Mouse (Mus musculus): Measurements from ENCODE around the gene Gm20388. TPM values are rescaled to one million over a fixed set of nuclear protein-coding genes. Genes with fewer than 3 reads are reported as not detected.
"Not testable (repeated sequence)": the region's sequence is repeated elsewhere in the genome, so short reads cannot be mapped to it uniquely, and the experiment has no call there.

The Gm20388 gene
- total RNA-seq, 2 experiments from 2014 or later: 6.8 to 7.8 TPM

DNA sequence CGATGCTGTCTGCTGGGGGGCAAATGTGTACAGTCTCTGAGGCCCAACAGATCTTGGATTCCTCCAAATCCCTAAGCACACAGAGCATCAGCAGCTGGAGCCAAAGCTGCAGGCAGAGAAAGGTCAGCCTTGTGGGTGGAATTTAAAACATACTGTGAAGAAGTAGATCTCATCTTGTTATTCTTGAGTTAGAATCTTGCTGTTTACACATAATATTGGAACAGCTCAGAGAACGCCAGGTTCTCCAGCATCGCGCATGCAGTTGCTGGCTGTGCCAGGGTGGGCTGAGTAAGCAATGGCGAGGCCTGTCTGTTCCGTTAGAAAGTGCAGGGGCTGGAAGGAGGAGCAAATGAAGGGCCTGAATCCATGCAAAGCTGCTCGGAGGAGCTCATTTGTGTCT, 3235.7 kb downstream of the Gm20388 start:
- intact Hi-C loops (cut with DNase I): loop anchor here (5.0 kb wide), 1 partner anchor 41 kb away; the partner anchor contains the start of gene Dpep1

DNA sequence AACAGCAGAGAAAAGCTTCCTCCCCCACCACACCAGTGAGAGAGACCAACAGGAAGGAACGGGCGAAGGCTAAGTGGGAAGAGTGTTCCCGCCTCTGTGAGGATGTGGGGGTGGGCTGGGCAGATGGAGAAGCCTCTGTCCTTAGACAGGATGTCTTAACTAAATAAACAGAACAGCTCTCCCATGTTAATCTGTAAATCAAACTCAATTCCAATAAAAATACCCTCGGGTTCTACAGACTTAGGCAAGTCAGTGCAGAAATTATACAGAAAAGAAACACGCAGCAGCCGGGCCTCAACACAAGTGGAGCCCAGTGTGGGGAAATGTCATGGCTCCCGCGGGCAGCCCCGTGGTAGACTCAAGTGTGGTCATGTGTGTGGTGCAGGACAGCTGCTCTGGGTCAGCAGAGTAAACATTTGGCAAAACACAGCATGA, 3240.1 kb downstream of the Gm20388 start:
- intact Hi-C loops (cut with DNase I): no loop called here
- DNase-seq: no peak

More for the DNA sequence above, 3235.7 kb downstream of the Gm20388 start:
- DNase-seq: peak in 1 of 2 experiments; percentile 37

DNA sequence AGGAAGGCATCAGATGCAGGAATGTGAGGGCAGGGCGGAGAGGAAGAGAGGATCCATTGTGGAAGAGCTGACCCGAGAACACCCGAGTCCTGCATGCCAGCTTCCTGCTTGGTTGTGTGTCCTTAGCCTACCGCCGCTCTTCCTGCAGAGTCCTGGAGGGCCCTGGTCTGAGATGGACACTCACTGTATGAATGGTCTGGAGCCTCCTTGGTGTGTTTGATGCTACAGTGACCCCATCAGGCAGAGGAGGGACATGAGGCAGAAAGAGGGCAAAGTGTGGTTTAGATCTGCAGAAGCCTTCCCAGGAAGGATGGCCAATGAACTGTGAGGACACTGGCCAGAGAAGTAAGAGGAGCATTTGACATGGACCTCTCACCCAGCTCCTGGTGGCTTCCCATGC, 3244.5 kb downstream of the Gm20388 start:
- intact Hi-C loops (cut with DNase I): no loop called here
- DNase-seq: no peak

DNA sequence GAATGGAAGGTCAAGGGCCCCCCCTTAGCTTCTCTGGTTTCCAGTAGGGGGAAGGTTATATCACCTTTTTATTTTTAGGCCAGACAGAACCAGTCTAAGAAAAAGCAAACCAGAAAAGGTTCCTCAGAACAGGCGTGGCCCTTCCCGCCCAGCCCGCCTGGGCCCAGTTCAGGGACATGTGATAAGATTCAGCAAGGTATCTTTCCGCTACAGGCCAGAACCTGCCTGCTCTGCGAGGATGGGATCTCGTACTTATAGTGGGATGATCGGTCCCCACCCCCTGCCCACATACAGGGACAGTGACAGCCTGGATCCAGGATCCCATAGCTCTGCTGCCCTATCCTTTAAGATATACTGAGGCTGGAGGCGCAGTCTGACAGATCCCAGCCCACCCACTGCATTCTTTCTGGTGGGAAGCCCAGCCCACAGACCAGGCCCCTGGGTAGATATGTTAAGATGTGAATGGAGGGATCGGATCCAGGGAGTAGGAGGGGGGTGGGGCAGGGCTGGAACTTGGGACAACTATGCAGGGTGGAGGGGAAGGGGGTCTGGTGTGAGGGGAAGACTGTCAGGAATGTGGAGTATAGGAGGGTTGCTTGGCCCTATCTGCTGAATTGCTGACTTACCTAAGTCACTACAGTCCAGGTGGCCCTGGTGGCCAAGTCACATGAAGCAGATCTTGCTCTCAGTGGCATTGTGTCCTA, 3245.6 kb downstream of the Gm20388 start:
- intact Hi-C loops (cut with DNase I): loop anchor here (2.0 kb wide), 1 partner anchor 49 kb away; no protein-coding TSS in a partner anchor
- no peak for DNase-seq

DNA sequence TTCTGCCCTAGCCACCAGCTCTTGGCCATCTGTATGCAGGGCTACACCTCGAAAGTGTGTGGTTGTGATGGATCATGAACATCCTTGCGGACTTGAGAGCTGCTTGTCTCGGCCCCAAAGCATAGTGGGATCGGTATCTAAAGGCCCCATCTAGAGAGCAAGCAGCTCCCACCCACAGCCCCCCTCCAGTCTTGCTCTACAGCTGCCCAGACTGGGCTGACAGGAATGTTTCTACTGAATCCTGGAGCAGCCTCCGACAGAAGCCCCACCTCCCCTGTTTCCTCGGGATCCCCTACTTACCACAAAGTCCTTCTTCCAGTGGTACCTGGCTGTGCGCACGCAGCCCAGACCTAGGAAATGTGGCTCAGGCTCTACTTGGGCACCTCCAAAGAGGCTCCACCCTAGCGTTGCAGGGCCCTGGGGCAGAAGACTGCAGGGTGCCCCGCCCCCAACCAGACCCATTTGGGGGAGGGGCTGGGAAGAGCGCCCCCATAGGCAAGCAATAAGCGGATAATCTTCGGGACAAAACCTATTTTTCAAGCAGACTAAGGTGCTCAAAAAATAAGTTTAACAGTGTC, 3247.3 kb downstream of the Gm20388 start, which contains the start of gene Sult5a1:
Gene Sult5a1 (minus strand): TSS at position 428 of the 578 bp plus-strand sequence.
- intact Hi-C loops (cut with DNase I): loop anchor here (2.0 kb wide), 1 partner anchor 51 kb away; no protein-coding TSS in a partner anchor
- no peak for DNase-seq

DNA sequence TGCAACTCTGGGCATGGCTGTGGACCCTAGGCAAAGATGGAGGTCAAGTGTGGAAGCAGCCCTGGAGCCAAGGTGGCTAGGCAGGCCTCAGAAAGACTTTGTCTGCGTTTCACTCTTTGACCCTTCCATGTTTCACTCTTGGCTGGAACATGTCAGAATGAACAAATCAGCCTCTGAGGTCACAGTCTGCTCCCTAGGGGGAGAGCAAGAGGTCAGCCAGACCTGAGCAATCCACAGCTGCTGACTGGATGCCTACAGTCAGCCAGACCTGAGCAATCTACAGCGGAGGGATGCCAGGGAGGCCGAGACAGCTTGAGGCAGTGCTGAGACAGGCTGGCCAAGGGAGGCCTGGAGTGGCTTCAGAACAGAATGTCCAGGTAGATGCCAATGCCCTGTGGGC, 3270.8 kb downstream of the Gm20388 start:
- peak; percentile 53 to 68 for DNase-seq
- intact Hi-C loops (cut with DNase I): loop anchor here (10.0 kb wide), 1 partner anchor 287 kb away; no protein-coding TSS in a partner anchor

DNA sequence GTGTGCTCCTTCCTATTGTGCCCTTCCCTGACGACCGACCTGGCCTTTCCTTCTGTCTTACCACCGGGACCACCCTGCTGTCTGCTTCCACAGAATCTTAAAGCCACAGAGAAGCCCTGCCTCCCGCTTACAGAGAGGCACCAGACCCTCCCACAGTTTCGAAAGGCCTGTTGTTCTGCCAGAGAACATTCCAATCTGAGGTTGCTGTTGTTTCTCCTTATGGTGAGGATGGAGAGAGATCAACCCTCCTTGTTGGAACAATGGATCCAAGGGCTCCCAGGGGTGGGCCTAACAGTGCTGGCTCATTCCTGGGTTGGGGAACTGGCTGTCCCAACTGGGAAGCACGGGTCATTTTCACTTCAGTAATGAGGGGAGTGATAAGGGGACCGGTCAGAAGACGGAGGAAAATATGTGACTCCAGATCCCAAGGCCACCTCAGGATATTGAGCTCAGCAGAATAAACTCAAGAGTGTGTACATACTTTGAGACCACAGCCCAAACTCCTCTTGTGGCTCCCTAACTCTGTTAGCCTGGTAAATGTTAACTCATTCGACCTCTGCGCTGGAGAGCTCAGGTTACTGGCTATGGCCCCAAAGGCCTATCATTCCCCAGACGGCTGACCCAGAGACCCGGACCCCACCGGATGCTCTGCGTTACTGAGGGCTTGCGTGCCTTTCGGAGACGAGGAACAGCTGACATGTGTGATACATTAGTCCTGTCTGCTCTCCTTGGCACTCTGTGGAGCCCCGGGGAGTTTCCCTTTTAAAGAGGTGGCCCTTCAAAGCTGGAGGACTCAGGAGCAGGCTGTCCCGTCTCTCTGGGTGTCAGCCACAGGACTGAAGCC, 3275.1 kb downstream of the Gm20388 start, which contains the start of gene Dpep1:
Gene Dpep1 (plus strand): TSS at position 677 of the 844 bp plus-strand sequence.
- intact Hi-C loops (cut with DNase I): loop anchor here (5.0 to 10.0 kb wide), 2 partner anchors 38 to 291 kb away; no protein-coding TSS in a partner anchor
- DNase-seq: peak; percentile 47 to 66

DNA sequence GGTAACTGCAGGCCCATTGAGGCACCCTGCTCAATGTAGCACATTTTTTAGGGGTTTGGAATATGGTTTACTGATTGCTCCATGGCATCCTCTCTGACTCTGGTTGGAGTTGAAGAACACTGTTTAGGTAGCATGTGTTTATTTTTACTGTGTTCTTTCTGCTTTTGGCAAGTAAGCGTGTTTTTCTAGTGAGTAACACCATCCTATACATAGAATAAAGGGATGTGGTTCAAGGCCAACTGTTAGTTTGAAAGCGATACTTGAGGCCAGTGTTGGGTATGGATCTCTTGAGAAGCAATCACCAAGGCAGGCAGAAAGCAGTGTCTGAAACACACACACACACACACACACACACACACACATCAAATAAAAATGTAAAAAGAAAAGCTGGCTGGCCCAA, 3277.4 kb downstream of the Gm20388 start:
- DNase-seq: no peak
- intact Hi-C loops (cut with DNase I): loop anchor here (5.0 to 10.0 kb wide), 2 partner anchors 41 to 293 kb away; no protein-coding TSS in a partner anchor

DNA sequence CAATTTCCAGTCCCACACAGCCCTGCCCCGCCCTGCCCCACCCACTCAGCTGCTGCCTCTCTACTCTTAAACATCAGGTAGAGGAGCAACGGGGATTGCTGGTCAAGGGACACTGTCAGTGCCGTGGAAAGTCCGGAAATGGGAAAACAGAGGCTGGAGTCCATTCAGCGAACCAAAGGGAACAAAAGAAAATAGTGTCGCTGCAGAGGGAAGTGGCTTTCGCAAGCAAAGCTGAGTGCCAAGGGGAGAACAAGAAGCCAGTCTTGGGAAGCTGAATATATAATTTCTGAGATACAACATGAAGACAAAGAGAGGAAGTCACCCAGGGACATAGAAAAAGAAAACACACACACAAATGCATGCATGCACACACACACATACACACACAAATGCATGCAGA, 3278.2 kb downstream of the Gm20388 start:
- intact Hi-C loops (cut with DNase I): loop anchor here (5.0 to 10.0 kb wide), 2 partner anchors 42 to 294 kb away; no protein-coding TSS in a partner anchor
- no peak for DNase-seq

DNA sequence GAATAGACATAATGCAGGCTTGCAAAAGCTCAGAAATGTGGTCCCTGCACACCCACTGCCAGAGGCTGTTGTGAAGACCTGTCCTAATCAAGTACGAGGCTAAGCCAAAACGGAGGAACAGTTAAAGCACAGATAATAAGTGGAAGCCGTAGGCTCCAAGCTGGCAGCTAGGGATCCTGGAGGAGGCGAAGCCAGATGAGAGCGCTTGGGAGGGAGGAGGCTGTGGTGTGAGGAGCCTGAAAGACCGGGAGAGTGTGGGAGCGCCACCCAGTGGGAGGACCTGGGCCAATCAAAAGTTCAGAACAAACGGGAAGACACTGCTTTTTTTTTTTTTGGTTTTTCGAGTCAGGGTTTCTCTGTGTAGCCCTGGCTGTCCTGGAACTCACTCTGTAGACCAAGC, 3280.0 kb downstream of the Gm20388 start:
- intact Hi-C loops (cut with DNase I): no loop called here
- DNase-seq: peak; percentile 72 to 84

DNA sequence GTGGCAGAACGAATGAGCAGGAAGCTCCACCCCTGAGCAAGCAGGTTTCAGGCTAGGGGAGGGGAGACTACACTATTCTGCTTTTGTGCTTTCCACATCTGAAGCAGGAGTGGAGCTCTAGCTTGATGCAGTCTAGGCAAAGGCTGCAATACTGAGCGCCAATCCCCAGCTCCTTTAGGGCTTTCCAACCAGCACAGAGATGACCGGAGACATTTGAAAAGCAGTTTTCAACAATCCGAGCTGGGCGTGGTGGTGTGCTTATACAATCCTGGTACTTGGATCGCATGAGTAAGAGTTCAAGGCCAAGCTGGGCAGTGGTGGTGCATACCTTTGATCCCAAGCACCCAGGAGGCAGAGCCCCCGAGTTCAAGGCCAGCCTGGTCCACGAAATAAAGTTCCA, 3281.3 kb downstream of the Gm20388 start:
- intact Hi-C loops (cut with DNase I): no loop called here
- peak in 1 of 2 experiments; percentile 2 for DNase-seq

DNA sequence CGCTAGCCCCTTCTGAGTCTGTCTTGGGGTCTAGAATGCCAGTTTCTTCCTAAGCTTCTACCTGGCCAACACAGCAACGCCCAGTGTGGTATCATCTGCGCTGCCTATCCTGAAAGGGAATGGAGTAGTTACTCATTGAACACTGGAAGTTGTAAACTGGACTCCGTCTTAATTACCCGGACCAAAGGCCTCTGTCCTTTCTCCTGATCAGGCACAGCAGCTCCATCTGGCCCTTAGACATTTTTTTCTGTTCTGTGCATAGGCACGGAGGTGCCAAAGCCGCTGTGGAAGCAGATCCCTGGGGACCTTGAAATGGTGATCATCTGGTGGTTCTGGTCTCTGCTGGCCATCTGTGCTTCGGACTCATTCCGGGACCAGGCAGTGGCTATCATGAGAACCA, 3283.1 kb downstream of the Gm20388 start:
- intact Hi-C loops (cut with DNase I): no loop called here
- no peak for DNase-seq

DNA sequence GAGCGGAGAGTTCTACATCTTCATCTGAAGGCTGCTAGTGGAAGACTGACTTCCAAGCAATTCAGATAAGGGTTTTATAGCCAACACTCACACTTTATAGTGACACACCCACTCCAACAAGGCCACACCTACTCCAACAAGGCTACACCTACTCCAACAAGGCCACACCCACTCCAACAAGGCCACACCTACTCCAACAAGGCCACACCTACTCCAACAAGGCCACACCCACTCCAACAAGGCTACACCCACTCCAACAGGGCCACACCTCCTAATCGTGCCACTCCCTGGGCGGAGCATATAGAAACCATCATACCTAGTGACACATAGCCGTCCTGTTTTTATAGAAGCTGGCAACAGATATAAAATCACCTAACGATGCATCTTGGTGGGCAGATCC, 3286.4 kb downstream of the Gm20388 start:
- intact Hi-C loops (cut with DNase I); DNase-seq: not testable (repeated sequence)

DNA sequence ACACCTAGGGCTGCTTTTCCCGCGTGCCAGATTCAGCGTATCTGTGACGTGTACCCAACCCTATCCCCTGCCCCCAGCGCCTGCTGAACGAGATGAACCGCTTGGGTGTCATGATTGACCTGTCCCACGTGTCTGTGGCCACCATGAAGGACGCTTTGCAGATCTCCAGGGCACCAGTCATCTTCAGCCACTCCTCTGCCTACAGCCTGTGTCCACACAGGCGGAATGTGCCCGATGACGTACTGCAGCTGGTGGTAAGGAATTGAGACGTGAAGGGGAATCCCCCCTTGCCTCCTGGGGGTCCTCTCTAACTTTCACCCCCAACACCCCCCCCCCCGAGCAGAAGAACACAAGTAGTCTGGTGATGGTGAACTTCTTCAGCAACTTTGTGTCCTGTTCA, 3289.2 kb downstream of the Gm20388 start:
- DNase-seq: no peak
- intact Hi-C loops (cut with DNase I): loop anchor here (2.0 kb wide), 1 partner anchor 91 kb away; no protein-coding TSS in a partner anchor

DNA sequence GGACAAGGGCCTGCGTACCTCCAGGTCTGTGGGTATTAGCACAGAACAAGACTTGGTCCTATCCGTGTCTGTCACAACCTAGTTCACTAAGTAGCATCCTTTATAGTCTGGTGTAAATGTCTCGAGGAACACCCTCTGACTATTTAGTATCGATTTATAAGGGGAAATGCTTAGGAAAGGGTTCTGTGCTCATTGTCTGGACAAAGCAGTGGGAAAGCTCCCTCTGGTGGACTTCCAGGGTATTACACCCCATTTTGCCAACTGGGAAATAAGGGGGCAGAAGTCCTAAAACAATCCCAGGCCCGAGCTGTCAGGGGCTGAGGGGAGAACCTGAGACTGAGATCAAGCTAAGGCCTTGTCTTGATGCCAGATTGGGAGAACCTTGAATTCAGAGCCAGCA, 3291.6 kb downstream of the Gm20388 start:
- DNase-seq: peak in 1 of 2 experiments; percentile 58
- intact Hi-C loops (cut with DNase I): no loop called here

DNA sequence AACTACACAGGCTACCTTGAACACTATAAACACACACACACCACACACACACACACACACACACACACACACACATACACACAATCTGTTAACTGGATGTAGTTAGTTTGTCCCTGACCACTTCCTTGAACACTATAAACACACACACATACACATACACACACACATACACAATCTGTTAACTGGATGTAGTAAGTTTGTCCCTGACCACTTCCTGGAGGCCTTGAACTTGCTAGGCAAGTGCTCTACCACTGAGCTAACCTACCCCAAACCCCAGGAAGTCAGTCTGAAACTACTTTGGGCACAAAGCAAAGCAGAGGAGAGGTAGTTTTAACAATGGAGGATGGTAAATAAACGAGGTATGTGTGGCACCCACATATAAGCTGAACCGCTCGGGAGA, 3292.9 kb downstream of the Gm20388 start:
- no peak for DNase-seq
- intact Hi-C loops (cut with DNase I): no loop called here

DNA sequence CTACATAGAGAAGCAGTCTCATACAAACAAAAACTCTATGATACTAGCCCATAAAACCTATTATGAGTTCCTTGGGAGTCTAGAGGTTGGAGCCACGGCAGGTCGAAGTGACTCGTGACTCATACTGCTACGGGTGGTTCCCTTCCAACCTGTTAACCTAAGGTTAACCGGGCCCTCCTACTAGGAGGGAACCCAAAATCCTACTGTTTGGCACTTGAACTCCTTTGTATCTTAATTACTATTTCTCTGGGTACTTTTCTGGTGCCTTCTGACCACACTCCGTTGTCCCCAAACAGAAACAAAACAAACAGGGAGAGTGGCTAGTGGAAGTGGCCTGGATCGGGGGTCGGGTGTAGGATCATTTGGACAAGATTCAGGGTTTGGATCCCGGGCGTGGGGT, 3301.2 kb downstream of the Gm20388 start:
- intact Hi-C loops (cut with DNase I): no loop called here
- no peak for DNase-seq

DNA sequence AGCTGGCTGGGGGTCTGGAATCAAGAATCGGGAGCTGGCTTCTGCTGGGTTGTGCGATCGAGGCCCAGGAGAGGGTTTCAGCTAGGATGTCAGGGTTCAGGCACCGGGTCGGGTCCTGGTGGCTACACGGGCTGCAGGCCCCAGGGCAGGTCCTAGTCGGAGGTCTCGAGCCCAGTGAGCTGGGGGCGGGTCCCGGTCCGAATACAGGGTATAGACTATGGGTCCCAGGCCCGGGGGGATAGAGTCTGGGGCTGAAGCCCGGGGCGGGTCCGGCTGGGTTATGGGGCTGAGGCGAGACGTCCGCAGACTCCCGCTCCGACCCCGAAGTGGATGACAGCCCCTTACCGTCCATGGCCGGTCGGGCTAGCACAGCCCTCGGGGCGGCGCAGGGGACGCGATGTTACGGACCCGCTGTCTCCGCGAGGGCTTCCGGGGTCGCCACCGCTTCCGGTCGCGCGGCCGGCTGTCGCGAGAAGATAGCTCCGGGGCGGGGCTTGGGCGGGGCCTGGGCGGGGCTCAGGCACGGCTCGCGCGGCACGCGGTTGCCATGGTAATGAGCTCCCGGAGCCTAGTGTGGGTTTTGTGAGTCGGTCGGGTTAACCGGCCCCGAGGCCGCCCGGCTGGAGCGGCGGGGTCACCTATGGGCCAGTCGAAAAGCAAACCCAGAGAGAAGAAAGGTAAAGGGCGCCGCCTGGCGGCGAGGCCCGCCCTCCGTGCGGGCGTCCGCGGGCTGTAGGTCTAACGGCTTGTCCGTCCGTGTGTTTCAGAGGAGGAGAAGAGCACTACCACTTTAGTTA, 3301.9 kb downstream of the Gm20388 start, which contains the start of the genes Chmp1a and Spata33:
Gene Chmp1a (minus strand): TSS at position 443 of the 797 bp plus-strand sequence.
Gene Spata33 (plus strand): TSS at position 512 of the 797 bp plus-strand sequence.
- DNase-seq: peak; percentile 75 to 82
- intact Hi-C loops (cut with DNase I): no loop called here

DNA sequence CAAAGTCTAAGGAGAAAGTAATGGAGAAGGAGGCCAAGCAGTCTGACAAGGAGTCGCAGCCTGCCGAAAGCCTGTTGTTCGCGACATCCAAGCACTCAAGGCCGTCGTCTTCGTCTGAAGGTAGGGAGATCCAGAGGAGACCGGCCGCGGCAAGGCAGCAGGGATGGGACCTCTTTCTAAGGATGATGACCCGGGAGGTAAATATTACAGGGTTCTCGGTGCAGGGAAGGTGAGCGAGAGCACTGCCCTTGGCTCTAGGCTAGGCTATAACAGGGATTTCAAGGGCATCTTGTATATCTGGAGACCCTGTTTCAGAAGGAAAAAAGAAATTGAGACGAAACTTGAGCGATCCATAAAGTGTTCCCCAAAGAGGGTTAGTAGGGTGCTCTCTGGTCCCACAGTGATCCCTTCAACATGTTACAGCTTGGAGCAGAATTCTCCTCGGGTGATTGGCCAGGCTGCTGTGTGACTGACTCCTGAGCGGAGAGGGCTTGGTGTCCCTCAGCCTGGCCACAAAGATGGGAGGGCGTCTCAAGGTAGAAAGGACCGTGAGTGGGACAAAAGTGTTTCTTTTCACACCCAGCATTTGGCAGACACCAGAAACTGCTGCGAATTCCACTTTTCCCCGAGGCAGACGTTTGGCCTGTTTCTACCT, 3302.6 kb downstream of the Gm20388 start:
- no peak for DNase-seq
- intact Hi-C loops (cut with DNase I): no loop called here
